Mouse (Mus musculus): ENCODE data around the gene BC005624. TPM values are rescaled to one million over a fixed set of nuclear protein-coding genes. Genes with fewer than 3 reads are reported as not detected.

BC005624 gene
- polyA plus RNA-seq (2012; rRNA removed) (46.7 and 65.1 TPM in 2 replicates), polyA plus RNA-seq (2014; fragmentation: Nextera tagmentation; extraction: Ambion mirVana) (46.5 and 52.8 TPM in 2 replicates)

GRCm38 (mm10) chr2:30981790-30982513, at the start of gene BC005624, which contains the start of gene Usp20:
BC005624 (minus strand) TSS chr2:30982201.
Usp20 (plus strand) TSS chr2:30982279.
- H3K4me1 ChIP-seq (ENCODE audit: control insufficient read depth, insufficient read depth, low read length) = peaks cover 6% of the 10 kb centered on the region; the same call in 1 of the 2 replicates
- H3K36me3 ChIP-seq (ENCODE audit: control insufficient read depth, insufficient read depth, low read length) = peaks cover 22% of the 10 kb centered on the region
- DNase-seq (ENCODE audit: low spot score) (peak; percentile 100), ATAC-seq (ENCODE audit: low FRiP score, low read depth) (peak; percentile 98)
- peak within 1 kb of the TSS; percentile 81 for H3K4me3 ChIP-seq (replicated peaks; ENCODE audit: low read length)
- 0 out of 2 replicates have a peak, but pooled peaks have one; percentile 39 for TF ChIP-seq POLR2A (IDR thresholded peaks at IDR 0.05; ENCODE audit: borderline replicate concordance, extremely low read depth, insufficient read depth, insufficient read length)
- under 1% methylated on average over 66 of the region's 66 CpGs for WGBS
- H3K9ac ChIP-seq (ENCODE audit: low read depth, low read length, severe bottlenecking) = peak within 1 kb of the TSS; percentile 58
- no peaks in the 10 kb centered on the region for H3K9me3 ChIP-seq (ENCODE audit: control insufficient read depth, low read length)
- H3K27ac ChIP-seq (replicated peaks; ENCODE audit: low read depth, low read length) = no peak within 1 kb of the TSS
- H3K27me3 ChIP-seq (ENCODE audit: control insufficient read depth, insufficient read depth, low read length) = no peaks in the 10 kb centered on the region
- peak within 1 kb of the TSS; percentile 85 for H3K4me2 ChIP-seq (replicated peaks; ENCODE audit: low read depth, low read length, severe bottlenecking)

DNA sequence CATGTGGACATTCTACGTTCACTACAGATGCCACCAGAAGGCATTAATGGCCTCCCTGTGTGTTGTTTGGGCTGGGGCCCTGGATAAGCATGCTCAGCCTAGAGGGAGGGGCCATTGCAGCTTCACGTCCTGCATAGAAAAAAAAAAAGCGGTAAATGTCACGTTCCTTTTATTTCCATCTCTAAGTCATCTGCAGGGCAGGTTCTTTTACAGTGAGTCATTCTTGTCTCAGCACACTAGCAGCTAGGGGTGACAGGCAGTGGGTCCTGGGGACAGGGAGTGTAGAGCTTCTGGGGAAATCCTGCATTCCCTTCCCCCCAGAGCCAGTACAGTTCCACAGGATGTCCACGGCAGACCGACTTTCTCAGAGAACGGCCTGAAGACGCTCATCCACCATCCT, 44.6 kb upstream of the BC005624 start:
- ATAC-seq (ENCODE audit: low FRiP score, low read depth) = no peak
- H3K9me3 ChIP-seq (ENCODE audit: control insufficient read depth, low read length) = no peaks in the 10 kb centered on the region
- peaks cover 38% of the 10 kb centered on the region for H3K36me3 ChIP-seq (ENCODE audit: control insufficient read depth, insufficient read depth, low read length)
- WGBS = 51% methylated on average over 8 of the region's 8 CpGs
- H3K4me1 ChIP-seq (ENCODE audit: control insufficient read depth, insufficient read depth, low read length) = no peaks in the 10 kb centered on the region
- no peak for TF ChIP-seq POLR2A (IDR thresholded peaks at IDR 0.05; ENCODE audit: borderline replicate concordance, extremely low read depth, insufficient read depth, insufficient read length)
- no peak overlapping the region for H3K4me3 ChIP-seq (replicated peaks; ENCODE audit: low read length)
- no peak overlapping the region for H3K4me2 ChIP-seq (replicated peaks; ENCODE audit: low read depth, low read length, severe bottlenecking)
- H3K9ac ChIP-seq (ENCODE audit: low read depth, low read length, severe bottlenecking) = no peak overlapping the region
- H3K27me3 ChIP-seq (ENCODE audit: control insufficient read depth, insufficient read depth, low read length) = no peaks in the 10 kb centered on the region
- no peak for DNase-seq (ENCODE audit: low spot score)
- no peak overlapping the region for H3K27ac ChIP-seq (replicated peaks; ENCODE audit: low read depth, low read length)

- TF ChIP-seq POLR2A (IDR thresholded peaks at IDR 0.05; ENCODE audit: borderline replicate concordance, extremely low read depth, insufficient read depth, insufficient read length) = no peak
- H3K4me1 ChIP-seq (ENCODE audit: control insufficient read depth, insufficient read depth, low read length) = no peaks in the 10 kb centered on the region
- H3K36me3 ChIP-seq (ENCODE audit: control insufficient read depth, insufficient read depth, low read length) = peaks cover 39% of the 10 kb centered on the region
- H3K9me3 ChIP-seq (ENCODE audit: control insufficient read depth, low read length) = no peaks in the 10 kb centered on the region
- no peak for DNase-seq (ENCODE audit: low spot score)
- H3K4me3 ChIP-seq (replicated peaks; ENCODE audit: low read length) = no peak overlapping the region
- no peaks in the 10 kb centered on the region for H3K27me3 ChIP-seq (ENCODE audit: control insufficient read depth, insufficient read depth, low read length)
- 89% methylated on average over 3 of the region's 3 CpGs for WGBS
- no peak overlapping the region for H3K4me2 ChIP-seq (replicated peaks; ENCODE audit: low read depth, low read length, severe bottlenecking)
- H3K9ac ChIP-seq (ENCODE audit: low read depth, low read length, severe bottlenecking) = no peak overlapping the region
- H3K27ac ChIP-seq (replicated peaks; ENCODE audit: low read depth, low read length) = no peak overlapping the region
- no peak for ATAC-seq (ENCODE audit: low FRiP score, low read depth)
Observed at GRCm38 (mm10) chr2:31025458-31025857, 43.5 kb upstream of the BC005624 start.

- ATAC-seq (ENCODE audit: low FRiP score, low read depth) = no peak
- TF ChIP-seq POLR2A (IDR thresholded peaks at IDR 0.05; ENCODE audit: borderline replicate concordance, extremely low read depth, insufficient read depth, insufficient read length) = no peak
- no peaks in the 10 kb centered on the region for H3K9me3 ChIP-seq (ENCODE audit: control insufficient read depth, low read length)
- no peak overlapping the region for H3K4me2 ChIP-seq (replicated peaks; ENCODE audit: low read depth, low read length, severe bottlenecking)
- H3K36me3 ChIP-seq (ENCODE audit: control insufficient read depth, insufficient read depth, low read length) = peaks cover 40% of the 10 kb centered on the region
- H3K27me3 ChIP-seq (ENCODE audit: control insufficient read depth, insufficient read depth, low read length) = no peaks in the 10 kb centered on the region
- H3K27ac ChIP-seq (replicated peaks; ENCODE audit: low read depth, low read length) = no peak overlapping the region
- H3K4me3 ChIP-seq (replicated peaks; ENCODE audit: low read length) = no peak overlapping the region
- H3K9ac ChIP-seq (ENCODE audit: low read depth, low read length, severe bottlenecking) = no peak overlapping the region
- peak; percentile 60 for DNase-seq (ENCODE audit: low spot score)
- WGBS = 29% methylated on average over 5 of the region's 5 CpGs
- no peaks in the 10 kb centered on the region for H3K4me1 ChIP-seq (ENCODE audit: control insufficient read depth, insufficient read depth, low read length)
Observed at GRCm38 (mm10) chr2:31024618-31025370, 42.8 kb upstream of the BC005624 start.

- DNase-seq (ENCODE audit: low spot score) (no peak), ATAC-seq (ENCODE audit: low FRiP score, low read depth) (no peak)
- Histone ChIP-seq H3K36me3 (ENCODE audit: control insufficient read depth, insufficient read depth, low read length) (peaks cover 39% of the 10 kb centered on the region), H3K4me3 (replicated peaks; ENCODE audit: low read length) (no peak overlapping the region), H3K27ac (replicated peaks; ENCODE audit: low read depth, low read length) (no peak overlapping the region), H3K4me2 (replicated peaks; ENCODE audit: low read depth, low read length, severe bottlenecking) (no peak overlapping the region), H3K4me1 (ENCODE audit: control insufficient read depth, insufficient read depth, low read length) (no peaks in the 10 kb centered on the region), H3K27me3 (ENCODE audit: control insufficient read depth, insufficient read depth, low read length) (no peaks in the 10 kb centered on the region), H3K9ac (ENCODE audit: low read depth, low read length, severe bottlenecking) (no peak overlapping the region), H3K9me3 (ENCODE audit: control insufficient read depth, low read length) (no peaks in the 10 kb centered on the region)
- no peak for TF ChIP-seq POLR2A (IDR thresholded peaks at IDR 0.05; ENCODE audit: borderline replicate concordance, extremely low read depth, insufficient read depth, insufficient read length)
- WGBS = 71% methylated on average over 5 of the region's 5 CpGs
Observed at GRCm38 (mm10) chr2:31023940-31024339, 41.9 kb upstream of the BC005624 start.

Measured in limb, embryonic 14.5 days (tissue).